Mouse (Mus musculus) heart, adult 2 months (tissue): ENCODE measurements around the gene Trappc3l.

Experiments used
- CTCF ChIP-seq: fragments of 200-600 bp; IDR thresholded peaks from 2 replicates; pipeline ENCODE4 v1.8.1; 2022; ENCODE audit warnings: antibody characterized with exemption, mild to moderate bottlenecking, moderate library complexity
- POLR2A ChIP-seq: fragments of 200-500 bp; IDR thresholded peaks from 2 replicates; pipeline ENCODE4 v1.6.1; 2011; ENCODE audit warnings: mild to moderate bottlenecking, low read depth, low read length, control low read depth; ENCODE audit not compliant: insufficient read depth

DNA sequence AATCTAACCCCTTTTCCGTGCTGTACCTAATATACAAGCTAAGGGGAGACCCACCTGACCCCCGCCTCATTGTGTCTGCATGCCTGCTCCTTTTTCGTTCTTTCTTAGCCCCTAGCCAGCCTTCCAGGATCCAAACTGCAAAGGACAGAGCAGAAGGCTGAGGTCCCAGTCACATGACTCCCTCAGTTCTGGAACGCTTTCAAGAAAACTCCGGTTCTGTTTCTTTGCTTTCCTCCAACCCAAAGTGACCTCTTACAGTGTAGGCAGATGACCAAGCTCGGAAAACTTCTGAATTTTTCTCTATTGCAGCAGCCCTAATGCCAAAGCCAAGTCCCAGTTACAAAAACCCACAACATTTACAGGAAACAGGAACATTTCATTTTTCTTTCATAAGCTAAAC, 91.0 kb downstream of the Trappc3l start:
- no peak for TF ChIP-seq POLR2A
- TF ChIP-seq CTCF: no peak
